Mouse (Mus musculus): ENCODE results near the gene Rhof. TPM values are rescaled to one million over a fixed set of nuclear protein-coding genes. Genes with fewer than 3 reads are reported as not detected.
A peak's percentile ranks its signal among the peaks of the same experiment; 100 is the strongest.

Gene Rhof
- total and polyA plus RNA-seq, 2 experiments from 2014 or later, result 0.71 to 2.1 TPM

DNA sequence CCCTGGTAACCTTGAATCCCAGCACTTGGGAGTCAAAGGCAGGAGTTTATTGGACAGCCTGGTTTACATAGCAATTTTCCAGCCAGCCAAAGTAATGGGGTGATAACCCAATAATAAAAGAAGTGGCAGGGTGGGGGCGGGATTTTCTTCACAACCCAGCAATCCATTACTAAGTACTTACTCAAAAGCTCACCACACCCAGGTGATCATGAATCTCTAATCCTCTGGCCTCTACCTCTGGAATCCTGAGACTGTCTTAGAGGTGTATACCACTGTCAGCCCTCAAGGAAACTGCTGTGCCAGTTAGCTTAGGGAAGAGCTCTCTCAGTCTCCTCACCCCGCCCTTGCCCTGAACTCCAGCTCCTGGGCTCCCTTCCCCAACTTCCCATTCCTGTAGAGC lies 46.0 kb downstream of the Rhof start:
- TF ChIP-seq EP300 (IDR thresholded peaks at IDR 0.05; ENCODE audit: low read depth) (no peak), CTCF (IDR thresholded peaks at IDR 0.05; ENCODE audit: low read depth) (no peak)
- Histone ChIP-seq H3K27me3 (ENCODE audit: control insufficient read depth, insufficient read depth, low read length) (no peaks in the 10 kb centered on the region), H3K36me3 (replicated peaks; ENCODE audit: control insufficient read depth, insufficient read depth, low read length) (no peaks in the 10 kb centered on the region), H3K4me3 (ENCODE audit: low read depth, low read length) (no peak overlapping the region), H3K4me2 (ENCODE audit: low read depth, low read length) (no peak overlapping the region), H3K27ac (ENCODE audit: low read depth) (no peak overlapping the region), H3K4me1 (ENCODE audit: control insufficient read depth, insufficient read depth) (peaks cover 4% of the 10 kb centered on the region; the same call in 1 of the 2 replicates), H3K9me3 (replicated peaks; ENCODE audit: control insufficient read depth, low read length) (no peaks in the 10 kb centered on the region), H3K9ac (replicated peaks; ENCODE audit: low read depth, low read length) (no peak overlapping the region)
- ATAC-seq (ENCODE audit: insufficient read depth, low read depth) (no peak), DNase-seq (ENCODE audit: low spot score) (no peak)
- 81% methylated on average over 2 of the region's 2 CpGs for WGBS

GRCm38 (mm10) chr5:123083340-123084050 lies 49.0 kb downstream of the Rhof start:
- Histone ChIP-seq H3K4me2 (ENCODE audit: low read depth, low read length) (no peak overlapping the region), H3K9ac (replicated peaks; ENCODE audit: low read depth, low read length) (no peak overlapping the region), H3K4me3 (ENCODE audit: low read depth, low read length) (no peak overlapping the region), H3K9me3 (replicated peaks; ENCODE audit: control insufficient read depth, low read length) (peaks cover 5% of the 10 kb centered on the region; the same call in 1 of the 2 replicates), H3K27ac (ENCODE audit: low read depth) (no peak overlapping the region), H3K4me1 (ENCODE audit: control insufficient read depth, insufficient read depth) (peaks cover 4% of the 10 kb centered on the region; the same call in 1 of the 2 replicates), H3K27me3 (ENCODE audit: control insufficient read depth, insufficient read depth, low read length) (no peaks in the 10 kb centered on the region), H3K36me3 (replicated peaks; ENCODE audit: control insufficient read depth, insufficient read depth, low read length) (no peaks in the 10 kb centered on the region)
- ATAC-seq (ENCODE audit: insufficient read depth, low read depth) (no peak), DNase-seq (ENCODE audit: low spot score) (no peak)
- no peak for TF ChIP-seq EP300 (IDR thresholded peaks at IDR 0.05; ENCODE audit: low read depth)
- TF ChIP-seq CTCF (IDR thresholded peaks at IDR 0.05; ENCODE audit: low read depth), result no peak
- 47% methylated on average over 13 of the region's 13 CpGs for WGBS

DNA sequence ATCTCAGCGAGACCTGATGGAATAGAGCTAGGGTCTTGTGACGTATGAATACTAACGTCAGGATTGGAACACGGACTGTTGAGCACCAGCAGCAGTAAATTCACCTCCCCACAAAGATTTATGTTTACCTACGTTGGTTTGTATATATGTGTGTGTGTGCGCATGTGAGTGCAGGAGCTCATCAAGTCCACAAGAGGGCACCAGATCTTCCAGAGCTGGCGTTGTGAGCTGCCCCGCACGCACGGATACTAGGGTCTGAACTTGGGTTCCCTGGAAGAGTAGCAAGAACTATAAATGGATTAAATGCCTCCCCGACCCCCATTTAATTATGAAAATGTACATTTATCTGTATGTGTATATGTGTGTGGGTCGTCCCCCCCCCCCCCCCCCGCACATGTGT lies 52.0 kb downstream of the Rhof start:
- Histone ChIP-seq H3K27me3 (ENCODE audit: control insufficient read depth, insufficient read depth, low read length) (no peaks in the 10 kb centered on the region), H3K9me3 (replicated peaks; ENCODE audit: control insufficient read depth, low read length) (peaks cover 5% of the 10 kb centered on the region; the same call in 1 of the 2 replicates), H3K4me2 (ENCODE audit: low read depth, low read length) (no peak overlapping the region), H3K4me1 (ENCODE audit: control insufficient read depth, insufficient read depth) (peaks cover 10% of the 10 kb centered on the region; the same call in 1 of the 2 replicates), H3K4me3 (ENCODE audit: low read depth, low read length) (no peak overlapping the region), H3K36me3 (replicated peaks; ENCODE audit: control insufficient read depth, insufficient read depth, low read length) (no peaks in the 10 kb centered on the region), H3K9ac (replicated peaks; ENCODE audit: low read depth, low read length) (no peak overlapping the region), H3K27ac (ENCODE audit: low read depth) (peak overlapping the region; percentile 73; the same call in 1 of the 2 replicates)
- 92% methylated on average over 13 of the region's 13 CpGs for WGBS
- TF ChIP-seq CTCF (IDR thresholded peaks at IDR 0.05; ENCODE audit: low read depth), result no peak
- TF ChIP-seq EP300 (IDR thresholded peaks at IDR 0.05; ENCODE audit: low read depth), result no peak
- DNase-seq (ENCODE audit: low spot score) (no peak), ATAC-seq (ENCODE audit: insufficient read depth, low read depth) (no peak)

- H3K4me2 ChIP-seq (ENCODE audit: low read depth, low read length), result no peak overlapping the region
- TF ChIP-seq CTCF (IDR thresholded peaks at IDR 0.05; ENCODE audit: low read depth), result no peak
- no peak for TF ChIP-seq EP300 (IDR thresholded peaks at IDR 0.05; ENCODE audit: low read depth)
- H3K9ac ChIP-seq (replicated peaks; ENCODE audit: low read depth, low read length), result no peak overlapping the region
- H3K4me3 ChIP-seq (ENCODE audit: low read depth, low read length), result no peak overlapping the region
- 61% methylated on average over 8 of the region's 8 CpGs for WGBS
- peak overlapping the region; percentile 73 for H3K27ac ChIP-seq (ENCODE audit: low read depth)
- DNase-seq (ENCODE audit: low spot score) (peak; percentile 28), ATAC-seq (ENCODE audit: insufficient read depth, low read depth) (no peak; the same call in 1 of the 2 replicates)
- H3K9me3 ChIP-seq (replicated peaks; ENCODE audit: control insufficient read depth, low read length), result peaks cover 5% of the 10 kb centered on the region; the same call in 1 of the 2 replicates
- no peaks in the 10 kb centered on the region for H3K36me3 ChIP-seq (replicated peaks; ENCODE audit: control insufficient read depth, insufficient read depth, low read length)
- H3K27me3 ChIP-seq (ENCODE audit: control insufficient read depth, insufficient read depth, low read length), result no peaks in the 10 kb centered on the region
- H3K4me1 ChIP-seq (ENCODE audit: control insufficient read depth, insufficient read depth), result peaks cover 13% of the 10 kb centered on the region; the same call in 1 of the 2 replicates
Measured at GRCm38 (mm10) chr5:123080041-123080440, 52.5 kb downstream of the Rhof start.

GRCm38 (mm10) chr5:123079568-123079967 lies 52.9 kb downstream of the Rhof start:
- no peak for ATAC-seq (ENCODE audit: insufficient read depth, low read depth)
- H3K4me2 ChIP-seq (ENCODE audit: low read depth, low read length), result no peak overlapping the region
- no peak overlapping the region for H3K4me3 ChIP-seq (ENCODE audit: low read depth, low read length)
- no peaks in the 10 kb centered on the region for H3K36me3 ChIP-seq (replicated peaks; ENCODE audit: control insufficient read depth, insufficient read depth, low read length)
- no peak for DNase-seq (ENCODE audit: low spot score)
- H3K27me3 ChIP-seq (ENCODE audit: control insufficient read depth, insufficient read depth, low read length), result no peaks in the 10 kb centered on the region
- H3K4me1 ChIP-seq (ENCODE audit: control insufficient read depth, insufficient read depth), result peaks cover 13% of the 10 kb centered on the region; the same call in 1 of the 2 replicates
- H3K9ac ChIP-seq (replicated peaks; ENCODE audit: low read depth, low read length), result no peak overlapping the region
- TF ChIP-seq EP300 (IDR thresholded peaks at IDR 0.05; ENCODE audit: low read depth) (no peak), CTCF (IDR thresholded peaks at IDR 0.05; ENCODE audit: low read depth) (no peak)
- H3K27ac ChIP-seq (ENCODE audit: low read depth), result peak overlapping the region; percentile 73
- H3K9me3 ChIP-seq (replicated peaks; ENCODE audit: control insufficient read depth, low read length), result peaks cover 5% of the 10 kb centered on the region; the same call in 1 of the 2 replicates
- WGBS, result 78% methylated on average over 1 of the region's 1 CpGs
